Mouse (Mus musculus) MEL (cell line): ENCODE measurements around the gene Pofut1. TPM values are rescaled to one million over a fixed set of nuclear protein-coding genes. Genes with fewer than 3 reads are reported as not detected.
A peak's percentile ranks its signal among the peaks of the same experiment; 100 is the strongest.
"Not testable (repeated sequence)": the region's sequence is repeated elsewhere in the genome, so short reads cannot be mapped to it uniquely, and the experiment has no call there.

ENCODE experiments used
- DNase-seq: peaks from one replicate; pipeline ENCODE4 v3.0.0; 2011; ENCODE audit warnings: low read depth, low spot score
- H3K27ac ChIP-seq: 2 replicates; pipeline ENCODE4 v1.5.1; 2012; ENCODE audit warnings: low read depth, mild to moderate bottlenecking, control low read depth, low read length, moderate library complexity; ENCODE audit not compliant: control insufficient read depth
- H3K27me3 ChIP-seq, 2 experiments: fragments of 150-350 bp in 1 of 2; sonication (generic) in 1 of 2; 2 replicates each; pipeline ENCODE4 v1.6.1; 2012; ENCODE audit warnings: low read length in 2 of 2, mild to moderate bottlenecking in 2 of 2, improper control_type of control experiment in 1 of 2, moderate library complexity in 1 of 2; ENCODE audit not compliant: insufficient read depth in 2 of 2, control insufficient read depth in 1 of 2
- H3K36me3 ChIP-seq, 2 experiments: 2 replicates each; pipeline ENCODE4 v1.6.1; 2012 to 2014; ENCODE audit warnings: low read length in 2 of 2, improper control_type of control experiment in 1 of 2, inconsistent platforms in 1 of 2, mild to moderate bottlenecking in 1 of 2; ENCODE audit not compliant: insufficient read depth in 2 of 2, control insufficient read depth in 1 of 2
- H3K4me1 ChIP-seq, 2 experiments: fragments of 150-350 bp in 1 of 2; sonication (generic) in 1 of 2; 2 replicates each; pipeline ENCODE4 v1.6.1; 2012; ENCODE audit warnings: low read length in 2 of 2, improper control_type of control experiment in 1 of 2, mild to moderate bottlenecking in 1 of 2; ENCODE audit not compliant: insufficient read depth in 2 of 2, control insufficient read depth in 1 of 2
- H3K4me3 ChIP-seq, 2 experiments: fragments of 150-350 bp in 1 of 2; sonication (generic) in 1 of 2; 2 replicates each; pipeline ENCODE4 v1.5.1; 2012; ENCODE audit warnings: low read depth in 2 of 2, low read length in 2 of 2, mild to moderate bottlenecking in 2 of 2, moderate library complexity in 2 of 2, control low read depth in 1 of 2, improper control_type of control experiment in 1 of 2; ENCODE audit not compliant: control insufficient read depth in 1 of 2, insufficient read depth in 1 of 2
- H3K79me2 ChIP-seq: 2 replicates; pipeline ENCODE4 v1.6.1; 2012; ENCODE audit warnings: mild to moderate bottlenecking, low read length, moderate library complexity; ENCODE audit not compliant: control insufficient read depth, poor library complexity, insufficient read depth
- H3K9ac ChIP-seq: 2 replicates; pipeline ENCODE4 v1.6.1; 2012; ENCODE audit warnings: low read depth, mild to moderate bottlenecking, control low read depth, low read length, moderate library complexity; ENCODE audit not compliant: control insufficient read depth, poor library complexity, severe bottlenecking
- H3K9me3 ChIP-seq: fragments of 150-350 bp; sonication (generic); replicated peaks from 2 replicates; pipeline ENCODE4 v1.6.1; 2012; ENCODE audit warnings: mild to moderate bottlenecking, low read length, improper control_type of control experiment, moderate library complexity; ENCODE audit not compliant: insufficient read depth
- CHD1 ChIP-seq: IDR thresholded peaks from 2 replicates; pipeline ENCODE4 v1.6.1; 2012; ENCODE audit warnings: low read depth, mild to moderate bottlenecking, inconsistent platforms, low read length, improper control_type of control experiment
- CTCF ChIP-seq, 3 experiments: IDR thresholded peaks in 2 of 3; conservative IDR thresholded peaks in 1 of 3; 2 replicates each; pipeline ENCODE4 v1.5.1; 2011 to 2012; ENCODE audit warnings: low read length in 3 of 3, low read depth in 2 of 3, mild to moderate bottlenecking in 2 of 3, improper control_type of control experiment in 1 of 3, inconsistent platforms in 1 of 3, mixed read lengths in 1 of 3, moderate library complexity in 1 of 3; ENCODE audit not compliant: control insufficient read depth in 1 of 3, insufficient read depth in 1 of 3, poor library complexity in 1 of 3, severe bottlenecking in 1 of 3
- E2F4 ChIP-seq: IDR thresholded peaks from 2 replicates; pipeline ENCODE4 v1.6.1; 2011; ENCODE audit warnings: low read depth, low read length, improper control_type of control experiment, borderline replicate concordance
- EP300 ChIP-seq, 2 experiments: IDR thresholded peaks; 2 replicates each; pipeline ENCODE4 v1.6.1; 2011; ENCODE audit warnings: improper control_type of control experiment in 2 of 2, low read length in 2 of 2, low read depth in 1 of 2, mild to moderate bottlenecking in 1 of 2
- GATA1 ChIP-seq: IDR thresholded peaks from 2 replicates; pipeline ENCODE4 v1.6.1; 2011; ENCODE audit warnings: low read depth, low read length, improper control_type of control experiment
- KAT2A ChIP-seq: conservative IDR thresholded peaks from 2 replicates; pipeline ENCODE4 v1.6.1; 2012; ENCODE audit warnings: low read depth, low read length, improper control_type of control experiment, inconsistent platforms
- MXI1 ChIP-seq: IDR thresholded peaks from 2 replicates; pipeline ENCODE4 v1.6.1; 2011; ENCODE audit warnings: mild to moderate bottlenecking, low read depth, low read length, improper control_type of control experiment
- MYB ChIP-seq: IDR thresholded peaks from 2 replicates; pipeline ENCODE4 v1.6.1; 2011; ENCODE audit warnings: mild to moderate bottlenecking, low read depth, low read length, improper control_type of control experiment
- MYC ChIP-seq: IDR thresholded peaks from 2 replicates; pipeline ENCODE4 v1.6.1; 2011; ENCODE audit warnings: low read depth, mild to moderate bottlenecking, low read length, improper control_type of control experiment, moderate library complexity
- NRF1 ChIP-seq: IDR thresholded peaks from 2 replicates; pipeline ENCODE4 v1.6.1; 2014; ENCODE audit warnings: low read depth, mild to moderate bottlenecking, inconsistent platforms, low read length, improper control_type of control experiment, moderate library complexity; ENCODE audit not compliant: poor library complexity, insufficient read depth, severe bottlenecking
- POLR2AphosphoS2 ChIP-seq: IDR thresholded peaks from 2 replicates; pipeline ENCODE4 v1.6.1; 2011; ENCODE audit warnings: low read length, improper control_type of control experiment
- RAD21 ChIP-seq: IDR thresholded peaks from 2 replicates; pipeline ENCODE4 v1.6.1; 2011; ENCODE audit warnings: mild to moderate bottlenecking, low read depth, low read length, improper control_type of control experiment
- SMC3 ChIP-seq: IDR thresholded peaks from 2 replicates; pipeline ENCODE4 v1.6.1; 2011; ENCODE audit warnings: low read depth, low read length, improper control_type of control experiment
- TBP ChIP-seq: IDR thresholded peaks from 2 replicates; pipeline ENCODE4 v1.8.0; 2011; ENCODE audit warnings: low read depth, low read length, improper control_type of control experiment
- USF2 ChIP-seq, 2 experiments: IDR thresholded peaks; 2 replicates each; pipeline ENCODE4 v1.6.1; 2011 to 2012; ENCODE audit warnings: improper control_type of control experiment in 2 of 2, low read length in 2 of 2, borderline replicate concordance in 1 of 2, inconsistent platforms in 1 of 2, low read depth in 1 of 2, mild to moderate bottlenecking in 1 of 2; ENCODE audit not compliant: insufficient read depth in 1 of 2
- ZC3H11A ChIP-seq: IDR thresholded peaks from 2 replicates; pipeline ENCODE4 v1.6.1; 2012; ENCODE audit warnings: low read depth, mild to moderate bottlenecking, inconsistent platforms, low read length, improper control_type of control experiment
- ZKSCAN1 ChIP-seq: IDR thresholded peaks from 2 replicates; pipeline ENCODE4 v1.6.1; 2012; ENCODE audit warnings: low read depth, mild to moderate bottlenecking, inconsistent platforms, low read length, improper control_type of control experiment, moderate library complexity
- polyA plus RNA-seq, 2 experiments: library from polyadenylated mRNA; stranded (reverse) in 1 of 2; unstranded in 1 of 2; fragments of >175 nt in 1 of 2; fragments of >200 nt in 1 of 2; gene quantifications; 2 replicates each; pipeline versions ENCODE4 v1.2.1 to v1.2.4; 2012; ENCODE audit warnings: low replicate concordance in 2 of 2, low read depth in 1 of 2; ENCODE audit not compliant: insufficient read length in 2 of 2, insufficient read depth in 1 of 2, missing spikeins in 1 of 2
- total RNA-seq: library from RNA; depleted of rRNA; stranded (reverse); fragments of 300-350 nt; gene quantifications from 2 replicates; pipeline ENCODE4 v1.2.3, GENCODE M21; 2012

Gene Pofut1
- total and polyA plus RNA-seq, 3 experiments, result 20.2 to 28.7 TPM; not detected in 1

DNA sequence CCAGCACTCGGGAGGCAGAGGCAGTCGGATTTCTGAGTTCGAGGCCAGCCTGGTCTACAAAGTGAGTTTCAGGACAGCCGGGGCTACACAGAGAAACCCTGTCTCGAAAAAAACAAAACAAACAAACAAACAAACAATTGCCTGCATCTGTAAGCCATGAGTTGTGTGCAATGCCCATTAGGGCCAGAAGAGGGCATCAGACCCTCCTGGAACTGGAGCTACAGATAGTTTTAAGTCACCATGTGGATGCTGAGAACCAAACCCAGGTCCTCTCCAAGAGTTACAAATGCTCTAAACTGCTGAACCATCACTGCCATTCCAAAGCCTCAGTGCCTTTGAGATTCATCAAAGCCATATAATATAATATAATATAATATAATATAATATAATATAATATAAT is 35.5 kb downstream of the Pofut1 start:
- H3K9me3 ChIP-seq, H3K27me3 ChIP-seq, H3K27ac ChIP-seq, H3K4me3 ChIP-seq, H3K36me3 ChIP-seq, DNase-seq, H3K9ac ChIP-seq, H3K79me2 ChIP-seq, H3K4me1 ChIP-seq: not testable (repeated sequence)
- peak; percentile 13 for TF ChIP-seq RAD21
- peak; percentile 36; the same call in 1 of the 2 replicates for TF ChIP-seq SMC3
- TF ChIP-seq CTCF (IDR thresholded peaks at IDR 0.05 in 2 of 3, conservative IDR thresholded peaks at IDR 0.05 in 1 of 3; ENCODE audit: control insufficient read depth in 1 of 3, insufficient read depth in 1 of 3, low read depth in 2 of 3, low read length in 3 of 3, poor library complexity in 1 of 3, severe bottlenecking in 1 of 3), result peak; percentile 21 to 35 (median 29); a peak in 5 of 6 replicates

- H3K9me3 ChIP-seq, result no peaks in the 10 kb centered on the region
- H3K36me3 ChIP-seq, result peaks cover 0 to 3% of the 10 kb centered on the region in 2 experiments; a peak in 2 of 4 replicates
- H3K79me2 ChIP-seq, result no peaks in the 10 kb centered on the region
- peaks cover 0 to 8% of the 10 kb centered on the region in 2 experiments; a peak in 2 of 4 replicates for H3K4me1 ChIP-seq
- no peak for TF ChIP-seq E2F4
- TF ChIP-seq ZC3H11A, result no peak
- no peak for TF ChIP-seq MYC
- TF ChIP-seq NRF1, result no peak
- no peak for TF ChIP-seq GATA1
- no peak for TF ChIP-seq CHD1
- no peak for TF ChIP-seq ZKSCAN1
- no peak for TF ChIP-seq POLR2AphosphoS2
- TF ChIP-seq USF2 (IDR thresholded peaks at IDR 0.05; ENCODE audit: borderline replicate concordance in 1 of 2, insufficient read depth in 1 of 2, low read depth in 1 of 2, low read length in 2 of 2), result no peak
- no peak for TF ChIP-seq SMC3
- TF ChIP-seq MXI1, result no peak
- TF ChIP-seq RAD21, result no peak
- no peak for TF ChIP-seq TBP
- no peak for TF ChIP-seq KAT2A
- no peak for TF ChIP-seq MYB
- TF ChIP-seq EP300 (IDR thresholded peaks at IDR 0.05; ENCODE audit: low read depth in 1 of 2, low read length in 2 of 2), result no peak
- H3K27ac ChIP-seq, result no peak overlapping the region
- H3K27me3 ChIP-seq, result no peaks in the 10 kb centered on the region
- no peak overlapping the region for H3K9ac ChIP-seq
- H3K4me3 ChIP-seq, result no peak overlapping the region
- no peak for DNase-seq
These were observed 37.0 kb downstream of the Pofut1 start for GRCm38 (mm10) chr2:153278357-153278756.
